Mouse (Mus musculus): ENCODE measurements at regions not wholly inside any gene's neighbourhood (a gene's known extent, or its start where the extent isn't known, plus 50 kb on each side); places are given as distances from the start of the nearest gene placed in this dataset.

DNA sequence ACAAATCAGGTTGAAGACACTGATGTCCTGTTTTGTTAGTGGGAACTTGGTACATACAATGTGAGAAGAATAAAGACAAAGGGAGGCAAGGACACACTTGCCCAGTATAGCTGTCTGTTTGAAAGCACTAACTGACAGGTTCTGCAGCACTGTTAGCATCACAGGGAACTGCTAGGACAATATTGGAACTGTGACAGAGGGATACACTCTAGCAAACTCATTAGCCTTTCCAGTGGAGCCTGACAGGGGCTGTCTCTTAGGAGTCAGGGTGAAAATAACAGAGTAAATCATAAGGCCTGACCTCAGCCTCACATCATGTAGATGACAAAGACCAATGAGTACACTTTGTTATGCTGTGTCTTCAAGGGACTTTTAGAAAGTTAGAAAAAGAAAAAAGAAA is 82.8 kb upstream of the Ufl1 start:
- Histone ChIP-seq H3K9ac (ENCODE audit: low read length) (no peak overlapping the region), H3K4me2 (no peak overlapping the region), H3K4me1 (ENCODE audit: control insufficient read depth, insufficient read depth, low read length) (no peaks in the 10 kb centered on the region), H3K9me3 (ENCODE audit: control insufficient read depth, low read length) (no peaks in the 10 kb centered on the region), H3K36me3 (ENCODE audit: control insufficient read depth, insufficient read depth, low read length) (no peaks in the 10 kb centered on the region), H3K4me3 (ENCODE audit: low read depth, low read length) (no peak overlapping the region), H3K27ac (ENCODE audit: low read depth, low read length) (no peak overlapping the region), H3K27me3 (ENCODE audit: control insufficient read depth, insufficient read depth, low read length) (no peaks in the 10 kb centered on the region)
- DNase-seq (ENCODE audit: low spot score, missing footprints) (no peak), ATAC-seq (ENCODE audit: low FRiP score) (0 out of 2 replicates have a peak, but pooled peaks have one; percentile 38)

- no peak for ATAC-seq (ENCODE audit: low FRiP score)
- Histone ChIP-seq H3K9ac (ENCODE audit: low read length) (no peak overlapping the region), H3K4me1 (ENCODE audit: control insufficient read depth, insufficient read depth, low read length) (no peaks in the 10 kb centered on the region), H3K9me3 (ENCODE audit: control insufficient read depth, low read length) (no peaks in the 10 kb centered on the region), H3K27me3 (ENCODE audit: control insufficient read depth, insufficient read depth, low read length) (no peaks in the 10 kb centered on the region), H3K27ac (ENCODE audit: low read depth, low read length) (no peak overlapping the region), H3K36me3 (ENCODE audit: control insufficient read depth, insufficient read depth, low read length) (no peaks in the 10 kb centered on the region), H3K4me3 (ENCODE audit: low read depth, low read length) (no peak overlapping the region), H3K4me2 (no peak overlapping the region)
- WGBS: 84% methylated on average over 1 of the region's 1 CpGs
- no peak for DNase-seq (ENCODE audit: low spot score, missing footprints)
Observed at GRCm38 (mm10) chr4:25337638-25338037, 56.0 kb upstream of the Ufl1 start.

All from midbrain, embryonic 11.5 days (tissue).